Mouse (Mus musculus) CH12.LX (cell line): ENCODE measurements around the gene Apoa1. TPM values are rescaled to one million over a fixed set of nuclear protein-coding genes. Genes with fewer than 3 reads are reported as not detected.

Source experiments
- DNase-seq: peaks from one replicate; pipeline ENCODE4 v3.0.0-alpha.2; 2013; ENCODE audit errors: extremely low read depth
- H3K27ac ChIP-seq: 2 replicates; pipeline ENCODE4 v1.5.1; 2012; ENCODE audit warnings: low read depth, mild to moderate bottlenecking, control low read depth, moderate library complexity; ENCODE audit not compliant: insufficient read depth
- H3K27me3 ChIP-seq: replicated peaks from 2 replicates; pipeline ENCODE3; 2012; ENCODE audit warnings: inconsistent platforms
- H3K36me3 ChIP-seq, 2 experiments: replicated peaks in 1 of 2; 2 replicates each; pipeline versions ENCODE3 to v1.6.1; 2012; ENCODE audit warnings: inconsistent platforms in 1 of 2, low read length in 1 of 2, mild to moderate bottlenecking in 1 of 2, mixed read lengths in 1 of 2, moderate library complexity in 1 of 2; ENCODE audit not compliant: control insufficient read depth in 1 of 2, insufficient read depth in 1 of 2
- H3K4me1 ChIP-seq, 2 experiments: 2 replicates each; pipeline ENCODE4 v1.6.1; 2012; ENCODE audit warnings: inconsistent platforms in 1 of 2, moderate library complexity in 1 of 2; ENCODE audit not compliant: insufficient read depth in 2 of 2, control insufficient read depth in 1 of 2
- H3K4me2 ChIP-seq: 2 replicates; pipeline ENCODE4 v1.6.1; 2012; ENCODE audit warnings: low read depth, mild to moderate bottlenecking, control low read depth; ENCODE audit not compliant: poor library complexity, insufficient read depth, severe bottlenecking
- H3K4me3 ChIP-seq, 3 experiments: fragments of 150-350 bp in 1 of 3; sonication (generic) in 1 of 3; replicated peaks in 1 of 3; 2 replicates each; pipeline versions ENCODE3 to v1.5.1; 2011 to 2012; ENCODE audit warnings: low read depth in 2 of 3, low read length in 2 of 3, mild to moderate bottlenecking in 2 of 3, moderate library complexity in 2 of 3, control low read depth in 1 of 3, improper control_type of control experiment in 1 of 3, inconsistent platforms in 1 of 3, mixed read lengths in 1 of 3; ENCODE audit not compliant: poor library complexity in 1 of 3
- H3K79me2 ChIP-seq: replicated peaks from 2 replicates; pipeline ENCODE4 v1.6.1; 2012; ENCODE audit warnings: mild to moderate bottlenecking, moderate library complexity; ENCODE audit not compliant: control insufficient read depth, poor library complexity, insufficient read depth, severe bottlenecking; ENCODE audit errors: extremely low read depth
- H3K9ac ChIP-seq: 2 replicates; pipeline ENCODE4 v1.6.1; 2012; ENCODE audit warnings: low read depth, mild to moderate bottlenecking, control low read depth, moderate library complexity; ENCODE audit not compliant: insufficient read depth
- H3K9me3 ChIP-seq: replicated peaks from 2 replicates; pipeline ENCODE3; 2012; ENCODE audit warnings: low read length, inconsistent platforms, mixed read lengths
- BHLHE40 ChIP-seq: IDR thresholded peaks from 2 replicates; pipeline ENCODE4 v1.6.1; 2011; ENCODE audit warnings: mild to moderate bottlenecking, low read depth, low read length, improper control_type of control experiment
- E2F4 ChIP-seq: IDR thresholded peaks from 2 replicates; pipeline ENCODE4 v1.6.1; 2011; ENCODE audit warnings: low read depth, low read length, improper control_type of control experiment; ENCODE audit not compliant: insufficient replicate concordance
- ELF1 ChIP-seq: IDR thresholded peaks from 2 replicates; pipeline ENCODE4 v1.6.1; 2014; ENCODE audit warnings: low read depth, mild to moderate bottlenecking, inconsistent platforms, low read length, improper control_type of control experiment
- ETS1 ChIP-seq: conservative IDR thresholded peaks from 2 replicates; pipeline ENCODE4 v1.6.1; 2012; ENCODE audit warnings: low read depth, mild to moderate bottlenecking, inconsistent platforms, low read length, improper control_type of control experiment, moderate library complexity
- GABPA ChIP-seq: IDR thresholded peaks from 2 replicates; pipeline ENCODE4 v1.6.1; 2012; ENCODE audit warnings: low read depth, low read length, improper control_type of control experiment, inconsistent platforms; ENCODE audit not compliant: insufficient replicate concordance
- IRF4 ChIP-seq: IDR thresholded peaks from 2 replicates; pipeline ENCODE4 v1.6.1; 2014; ENCODE audit warnings: low read depth, mild to moderate bottlenecking, inconsistent platforms, low read length, improper control_type of control experiment
- JUN ChIP-seq: IDR thresholded peaks from 2 replicates; pipeline ENCODE4 v1.6.1; 2011; ENCODE audit warnings: low read depth, mild to moderate bottlenecking, low read length, improper control_type of control experiment, moderate library complexity; ENCODE audit not compliant: insufficient read depth
- JUND ChIP-seq: conservative IDR thresholded peaks from 2 replicates; pipeline ENCODE4 v1.6.1; 2011; ENCODE audit warnings: low read depth, low read length, improper control_type of control experiment
- MAFK ChIP-seq: IDR thresholded peaks from 2 replicates; pipeline ENCODE4 v1.6.1; 2011; ENCODE audit warnings: low read length, improper control_type of control experiment; ENCODE audit not compliant: insufficient replicate concordance
- MAX ChIP-seq: IDR thresholded peaks from 2 replicates; pipeline ENCODE4 v1.6.1; 2011; ENCODE audit warnings: low read length, improper control_type of control experiment
- MAZ ChIP-seq: IDR thresholded peaks from 2 replicates; pipeline ENCODE4 v1.6.1; 2012; ENCODE audit warnings: low read depth, mild to moderate bottlenecking, inconsistent platforms, low read length, improper control_type of control experiment, moderate library complexity
- MEF2A ChIP-seq: IDR thresholded peaks from 2 replicates; pipeline ENCODE4 v1.6.1; 2014; ENCODE audit warnings: low read depth, mild to moderate bottlenecking, inconsistent platforms, low read length, improper control_type of control experiment, borderline replicate concordance
- MXI1 ChIP-seq: IDR thresholded peaks from 2 replicates; pipeline ENCODE4 v1.6.1; 2011; ENCODE audit warnings: mild to moderate bottlenecking, low read depth, low read length, improper control_type of control experiment
- MYC ChIP-seq: IDR thresholded peaks from 2 replicates; pipeline ENCODE4 v1.6.1; 2011; ENCODE audit warnings: low read depth, mild to moderate bottlenecking, improper control_type of control experiment, low read length
- NELFE ChIP-seq: IDR thresholded peaks from 2 replicates; pipeline ENCODE4 v1.6.1; 2011; ENCODE audit warnings: low read depth, low read length, improper control_type of control experiment
- NRF1 ChIP-seq: IDR thresholded peaks from 2 replicates; pipeline ENCODE4 v1.6.1; 2014; ENCODE audit warnings: low read depth, mild to moderate bottlenecking, inconsistent platforms, low read length, improper control_type of control experiment, moderate library complexity
- POLR2A ChIP-seq: IDR thresholded peaks from 2 replicates; pipeline ENCODE4 v1.6.1; 2011; ENCODE audit warnings: low read depth, mild to moderate bottlenecking, improper control_type of control experiment, low read length
- POLR2AphosphoS2 ChIP-seq: IDR thresholded peaks from 2 replicates; pipeline ENCODE4 v1.6.1; 2011; ENCODE audit warnings: low read depth, low read length, improper control_type of control experiment
- SMC3 ChIP-seq: IDR thresholded peaks from 2 replicates; pipeline ENCODE4 v1.6.1; 2011; ENCODE audit warnings: low read depth, low read length, improper control_type of control experiment
- TBP ChIP-seq: conservative IDR thresholded peaks from 2 replicates; pipeline ENCODE4 v1.6.1; 2011; ENCODE audit warnings: low read depth, low read length, improper control_type of control experiment
- TCF12 ChIP-seq: IDR thresholded peaks from 2 replicates; pipeline ENCODE4 v1.6.1; 2014; ENCODE audit warnings: low read depth, mild to moderate bottlenecking, inconsistent platforms, low read length, improper control_type of control experiment
- UBTF ChIP-seq: IDR thresholded peaks from 2 replicates; pipeline ENCODE4 v1.6.1; 2012; ENCODE audit warnings: low read depth, mild to moderate bottlenecking, inconsistent platforms, low read length, improper control_type of control experiment, moderate library complexity
- USF1 ChIP-seq: IDR thresholded peaks from 2 replicates; pipeline ENCODE4 v1.6.1; 2014; ENCODE audit warnings: low read depth, mild to moderate bottlenecking, inconsistent platforms, low read length, improper control_type of control experiment
- ZC3H11A ChIP-seq: IDR thresholded peaks from 2 replicates; pipeline ENCODE4 v1.6.1; 2012; ENCODE audit warnings: low read depth, mild to moderate bottlenecking, inconsistent platforms, low read length, improper control_type of control experiment
- ZKSCAN1 ChIP-seq: IDR thresholded peaks from 2 replicates; pipeline ENCODE4 v1.6.1; 2012; ENCODE audit warnings: low read depth, inconsistent platforms, low read length, improper control_type of control experiment, borderline replicate concordance
- ZNF384 ChIP-seq: IDR thresholded peaks from 2 replicates; pipeline ENCODE4 v1.6.1; 2012; ENCODE audit warnings: low read depth, low read length, improper control_type of control experiment, inconsistent platforms
- dilution Hi-C: fragments of 300-500 bp; cut with MboI; formaldehyde crosslinking; loops from 2 replicates; pipeline ENCODE4 v1.14.3; 2020; ENCODE audit warnings: low sequenced_read_pairs; ENCODE audit not compliant: extremely low pct_unique_long_range_greater_than_20kb, extremely low pct_ligation_motif_present
- in situ Hi-C: fragments of 300-500 bp; cut with MboI; formaldehyde crosslinking; loops from 3 replicates; pipeline ENCODE4 v1.14.3; 2019; ENCODE audit warnings: low sequenced_read_pairs, low pct_ligation_motif_present, low pct_unique_long_range_greater_than_20kb, mixed read lengths
- polyA plus RNA-seq: library from polyadenylated mRNA; unstranded; fragments of >175 nt; gene quantifications from 2 replicates; pipeline ENCODE4 v1.2.1, GENCODE M21; 2012; ENCODE audit warnings: low read depth; ENCODE audit not compliant: insufficient read length
- total RNA-seq, 2 experiments: library from RNA; depleted of rRNA; stranded (reverse); fragments of 300-350 nt in 1 of 2; fragments of >200 nt in 1 of 2; gene quantifications; 2 replicates each; pipeline ENCODE4 v1.2.3; 2012 to 2014

Gene Apoa1
- total and polyA plus RNA-seq, 3 experiments = not detected

DNA sequence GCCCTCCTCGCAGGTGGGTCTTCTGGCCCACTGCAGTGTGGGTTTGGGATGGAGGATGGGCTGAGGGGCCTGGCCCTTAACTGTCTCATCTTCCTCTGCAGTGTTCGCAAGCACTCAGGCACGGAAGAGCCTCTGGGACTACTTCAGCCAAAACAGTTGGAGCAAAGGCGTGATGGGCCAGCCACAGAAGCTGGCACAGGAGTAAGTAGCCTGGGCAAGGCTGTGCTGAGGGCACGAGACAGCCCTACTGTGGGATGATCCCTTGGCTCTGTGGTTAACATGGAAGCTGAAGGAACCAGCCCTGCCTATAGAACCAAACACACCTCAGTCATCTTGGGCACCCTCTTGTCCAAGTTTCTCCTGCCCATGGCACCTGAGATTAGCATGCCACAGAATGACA is 40.7 kb downstream of the Apoa1 start:
- TF ChIP-seq GABPA (no peak), MAFK (no peak), BHLHE40 (no peak), MEF2A (no peak), JUND (no peak), E2F4 (no peak), MAZ (no peak), USF1 (no peak), ETS1 (no peak), ZKSCAN1 (no peak), MXI1 (no peak), ZNF384 (no peak), NELFE (no peak), TBP (no peak)
- dilution Hi-C loops = no loop called here
- Histone ChIP-seq H3K9me3 (no peaks in the 10 kb centered on the region), H3K27ac (no peak overlapping the region), H3K27me3 (no peaks in the 10 kb centered on the region), H3K9ac (no peak overlapping the region), H3K4me2 (no peak overlapping the region), H3K36me3 (peaks cover 0 to 12% of the 10 kb centered on the region in 2 experiments), H3K4me1 (peaks cover 2 to 13% of the 10 kb centered on the region in 2 experiments), H3K4me3 (no peak overlapping the region), H3K79me2 (peaks cover 11% of the 10 kb centered on the region)
- in situ Hi-C loops = no loop called here
- no peak for DNase-seq

DNA sequence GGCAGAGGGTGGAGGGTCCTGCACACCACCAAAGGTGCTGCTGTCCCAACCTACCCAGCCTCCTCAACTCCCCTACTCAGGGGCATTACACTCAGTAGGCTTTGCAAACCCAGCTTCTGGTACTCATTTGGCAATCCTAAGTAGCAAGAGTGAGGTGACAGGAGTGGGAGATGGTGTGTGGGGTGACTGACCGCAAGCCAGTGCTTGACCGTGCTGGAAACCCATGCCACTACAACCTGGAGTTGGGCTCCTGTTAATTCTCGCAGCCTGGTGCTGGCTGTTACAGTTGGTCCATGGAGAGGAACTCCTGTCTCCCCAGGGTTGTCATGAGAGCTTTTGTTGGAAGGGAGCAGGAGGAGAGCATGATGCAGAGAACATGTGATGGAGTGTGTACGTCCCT is 42.4 kb downstream of the Apoa1 start:
- dilution Hi-C loops = no loop called here

More for the DNA sequence above, 42.4 kb downstream of the Apoa1 start:
- Histone ChIP-seq H3K36me3 (peaks cover 13 to 28% of the 10 kb centered on the region in 2 experiments), H3K4me1 (peaks cover 6 to 23% of the 10 kb centered on the region in 2 experiments), H3K27me3 (no peaks in the 10 kb centered on the region), H3K79me2 (peaks cover 17% of the 10 kb centered on the region), H3K4me2 (no peak overlapping the region), H3K27ac (no peak overlapping the region), H3K9me3 (no peaks in the 10 kb centered on the region), H3K9ac (no peak overlapping the region), H3K4me3 (no peak overlapping the region)
- in situ Hi-C loops = no loop called here
- no peak for DNase-seq
- TF ChIP-seq MYC (no peak), UBTF (no peak), POLR2A (no peak), ETS1 (no peak), ELF1 (no peak), GABPA (no peak), TCF12 (no peak), ZC3H11A (no peak), MAX (no peak), MXI1 (no peak), SMC3 (no peak), POLR2AphosphoS2 (no peak), USF1 (no peak), NRF1 (no peak), JUN (no peak), IRF4 (no peak), ZKSCAN1 (no peak)
